Mouse (Mus musculus): Measurements from ENCODE around the gene Psmb9.
"Not testable (repeated sequence)": the region's sequence is repeated elsewhere in the genome, so short reads cannot be mapped to it uniquely, and the experiment has no call there.

Psmb9 gene

DNA sequence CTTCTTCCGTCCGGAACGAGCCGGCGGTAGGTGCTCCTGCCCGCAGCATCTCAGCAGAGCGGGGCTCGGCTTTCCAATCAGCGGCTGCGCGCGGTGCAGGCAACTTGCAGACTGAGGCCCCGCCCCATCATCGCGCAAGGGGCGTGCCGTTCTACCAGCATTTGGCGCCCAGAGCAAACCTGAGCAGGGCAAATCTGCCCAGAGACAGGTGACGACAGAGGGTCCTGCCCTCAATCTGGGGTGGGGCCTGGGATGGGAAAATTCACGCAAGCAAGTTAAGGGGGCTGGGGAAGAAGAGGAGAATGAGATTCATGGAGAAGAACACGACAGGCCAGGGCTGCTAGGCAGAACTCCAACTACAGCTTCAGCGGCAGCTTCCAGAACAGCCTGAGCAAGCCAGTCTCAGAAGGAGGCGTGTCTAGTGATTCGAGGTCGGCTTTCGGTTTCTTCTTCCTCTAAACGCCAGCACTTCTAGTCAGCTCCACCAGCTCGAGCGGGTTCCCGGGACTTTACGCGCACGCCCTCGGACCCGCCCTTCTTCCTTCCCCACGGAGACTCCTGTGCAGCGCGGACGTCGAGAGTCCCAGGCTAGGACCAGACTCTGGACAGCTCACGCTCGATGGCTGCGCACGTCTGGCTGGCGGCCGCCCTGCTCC, at the start of gene Psmb9, which contains the start of gene Tap1:
Psmb9 (minus strand) TSS at position 504 of the 656 bp plus-strand sequence.
Tap1 (plus strand) TSS at position 293 of the 656 bp plus-strand sequence.
- DNase-seq (ENCODE audit: extremely low read depth, insufficient read length, low spot score), result peak; percentile 93

DNA sequence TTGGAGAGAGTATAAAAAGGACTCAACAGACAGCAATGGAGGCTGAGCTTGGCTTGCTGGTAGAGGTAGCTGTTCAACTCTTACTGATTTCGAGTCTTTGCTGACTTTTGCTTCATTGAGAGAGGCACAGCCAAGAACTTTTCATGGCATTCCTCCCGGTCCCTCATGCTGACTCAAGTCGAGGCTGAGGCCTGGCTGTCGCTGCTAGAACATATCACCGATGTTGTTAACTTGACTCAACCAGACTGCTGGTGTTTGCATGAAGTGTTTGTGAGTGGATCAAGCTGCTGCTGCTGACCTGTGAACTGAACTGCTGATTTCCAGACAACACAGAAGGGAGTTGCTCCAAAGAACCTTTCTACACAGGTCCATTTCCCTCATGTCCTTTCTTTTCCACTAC, 49.1 kb upstream of the Psmb9 start:
- no peak for DNase-seq (ENCODE audit: extremely low read depth, insufficient read length, low spot score)

DNA sequence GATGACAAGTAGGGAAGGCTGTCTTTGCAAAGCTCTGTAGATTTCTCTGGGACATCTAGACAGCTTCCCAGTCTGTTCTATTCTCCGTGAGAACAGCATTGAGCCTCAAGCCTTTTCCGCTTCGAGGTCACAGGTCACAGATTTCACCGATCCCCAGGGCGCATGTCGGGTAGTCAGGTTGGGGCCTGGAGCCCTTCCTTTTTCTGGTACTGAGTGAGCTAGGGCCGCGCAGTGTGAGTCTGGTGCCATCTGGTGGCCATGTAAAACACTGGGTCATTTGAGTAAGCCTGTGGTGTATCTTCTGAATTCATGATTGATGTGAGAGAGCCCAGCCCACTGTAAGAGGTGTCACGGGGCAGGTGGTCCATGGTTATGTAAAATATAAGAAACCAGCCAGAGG, 47.4 kb upstream of the Psmb9 start:
- peak; percentile 53 for DNase-seq (ENCODE audit: extremely low read depth, insufficient read length, low spot score)

DNA sequence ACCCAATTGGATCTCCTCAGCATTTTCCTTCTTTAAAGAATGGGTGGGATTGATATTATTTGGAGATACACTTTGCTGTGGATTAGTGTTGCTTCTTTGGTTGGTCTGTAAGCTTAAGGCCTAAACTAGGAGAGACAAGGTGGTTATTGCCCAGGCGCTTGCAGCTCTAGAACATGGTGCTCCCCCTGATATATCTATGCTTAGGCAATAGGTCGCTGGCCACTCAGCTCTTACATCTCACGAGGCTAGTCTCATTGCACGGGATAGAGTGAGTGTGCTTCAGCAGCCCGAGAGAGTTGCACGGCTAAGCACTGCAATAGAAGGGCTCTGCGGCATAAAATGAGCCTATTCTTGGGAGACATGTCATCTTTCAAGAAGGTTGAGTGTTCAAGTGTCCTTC, 44.5 kb upstream of the Psmb9 start:
- DNase-seq (ENCODE audit: extremely low read depth, insufficient read length, low spot score), result not testable (repeated sequence)

DNA sequence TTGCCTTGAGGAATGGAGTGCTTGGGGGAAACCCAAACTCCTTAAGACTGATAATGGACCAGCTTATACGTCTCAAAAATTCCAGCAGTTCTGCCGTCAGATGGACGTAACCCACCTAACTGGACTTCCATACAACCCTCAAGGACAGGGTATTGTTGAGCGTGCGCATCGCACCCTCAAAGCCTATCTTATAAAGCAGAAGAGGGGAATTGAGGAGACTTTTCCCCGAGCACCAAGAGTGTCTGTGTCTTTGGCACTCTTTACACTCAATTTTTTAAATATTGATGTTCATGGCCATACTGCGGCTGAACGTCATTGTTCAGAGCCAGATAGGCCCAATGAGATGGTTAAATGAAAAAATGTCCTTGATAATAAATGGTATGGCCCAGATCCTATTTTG, 43.4 kb upstream of the Psmb9 start:
- DNase-seq (ENCODE audit: extremely low read depth, insufficient read length, low spot score), result not testable (repeated sequence)

DNA sequence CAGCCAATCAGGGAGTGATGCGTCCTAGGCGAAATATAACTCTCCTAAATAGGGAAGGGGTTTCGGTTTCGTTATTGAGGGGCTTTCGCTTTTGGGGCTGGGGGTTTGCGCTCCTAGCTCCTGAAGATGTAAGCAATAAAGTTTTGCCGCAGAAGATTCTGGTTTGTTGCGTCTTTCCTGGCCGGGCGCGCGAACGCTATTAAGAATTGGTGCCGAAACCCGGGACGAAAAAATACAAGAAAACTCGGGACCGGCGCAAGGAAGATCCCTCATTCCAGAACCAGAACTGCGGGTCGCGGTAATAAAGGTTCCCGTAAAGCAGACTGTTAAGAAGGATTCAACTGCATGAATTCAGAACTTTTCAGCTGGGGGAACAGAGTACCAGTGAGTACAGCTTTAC, 38.3 kb upstream of the Psmb9 start:
- not testable (repeated sequence) for DNase-seq (ENCODE audit: extremely low read depth, insufficient read length, low spot score)

DNA sequence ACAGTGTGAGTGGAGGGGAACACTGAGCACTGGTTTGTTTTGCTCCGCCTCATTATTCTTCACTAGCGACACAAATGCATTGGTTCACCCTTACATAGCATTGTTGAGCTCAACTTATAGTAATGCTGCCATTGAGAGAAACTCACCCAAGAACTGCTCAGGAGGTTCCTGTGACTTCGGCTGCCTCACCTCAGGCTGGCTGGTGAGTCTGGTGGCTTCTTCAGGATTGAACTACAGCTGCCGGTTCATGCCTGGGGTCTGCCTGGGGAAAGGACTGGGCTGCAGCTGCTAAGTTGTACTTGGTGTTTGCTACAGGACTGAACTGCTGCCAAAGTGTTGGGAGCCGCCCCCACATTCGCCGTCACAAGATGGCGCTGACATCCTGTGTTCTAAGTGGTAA, 37.9 kb upstream of the Psmb9 start:
- DNase-seq (ENCODE audit: extremely low read depth, insufficient read length, low spot score), result no peak

DNA sequence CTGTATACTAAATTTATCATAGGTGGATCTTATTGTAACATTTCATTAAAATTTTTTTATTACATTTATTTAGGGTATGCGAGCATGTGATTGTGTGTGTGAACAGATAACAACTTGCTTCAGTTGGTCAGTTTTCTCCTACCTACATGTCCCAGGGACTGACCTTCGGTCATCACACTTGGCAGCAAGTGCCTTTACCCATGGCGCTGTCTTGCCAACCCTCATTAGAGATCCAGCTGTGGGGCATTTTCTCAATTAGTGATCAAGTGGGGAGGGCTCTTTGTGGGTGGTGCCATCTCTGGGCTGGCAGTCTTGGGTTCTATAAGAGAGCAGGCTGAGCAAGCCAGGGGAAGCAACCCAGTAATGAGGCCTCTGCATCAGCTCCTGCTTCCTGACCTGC, 37.3 kb upstream of the Psmb9 start:
- no peak for DNase-seq (ENCODE audit: extremely low read depth, insufficient read length, low spot score)

DNA sequence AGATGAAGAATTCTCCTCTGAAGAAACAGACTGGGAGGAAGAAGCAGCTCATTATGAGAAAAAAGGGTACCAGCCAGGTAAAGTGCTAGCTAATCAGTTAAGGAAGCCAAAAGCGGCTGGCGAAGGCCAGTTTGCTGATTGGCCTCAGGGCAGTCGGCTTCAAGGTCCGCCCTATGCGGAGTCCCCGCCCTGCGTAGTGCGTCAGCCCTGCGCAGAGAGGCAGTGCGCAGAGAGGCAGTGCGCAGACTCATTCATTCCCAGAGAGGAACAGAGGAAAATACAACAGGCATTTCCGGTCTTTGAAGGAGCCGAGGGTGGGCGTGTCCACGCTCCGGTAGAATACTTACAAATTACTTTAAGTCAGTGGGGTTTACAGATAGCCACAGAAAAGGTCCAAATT, 32.8 kb upstream of the Psmb9 start:
- not testable (repeated sequence) for DNase-seq (ENCODE audit: extremely low read depth, insufficient read length, low spot score)

DNA sequence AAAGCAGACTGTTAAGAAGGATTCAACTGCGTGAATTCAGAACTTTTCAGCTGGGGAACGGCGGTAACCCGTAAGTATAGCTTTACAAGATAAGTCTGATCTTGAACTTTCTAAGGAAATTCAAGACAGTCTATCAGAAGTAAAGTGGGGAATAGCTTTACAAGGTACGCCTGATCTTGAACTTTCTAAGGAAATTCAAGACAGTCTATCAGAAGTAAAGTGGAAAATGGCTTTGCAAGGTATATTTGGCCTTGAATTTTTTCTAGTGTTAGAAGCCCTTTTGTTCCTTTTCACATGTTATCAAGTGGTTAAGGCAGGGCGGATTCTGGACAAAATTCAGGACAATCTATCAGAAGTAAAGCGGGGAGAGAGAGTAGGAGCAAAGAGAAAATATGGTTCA, 32.2 kb upstream of the Psmb9 start:
- DNase-seq (ENCODE audit: extremely low read depth, insufficient read length, low spot score), result not testable (repeated sequence)

DNA sequence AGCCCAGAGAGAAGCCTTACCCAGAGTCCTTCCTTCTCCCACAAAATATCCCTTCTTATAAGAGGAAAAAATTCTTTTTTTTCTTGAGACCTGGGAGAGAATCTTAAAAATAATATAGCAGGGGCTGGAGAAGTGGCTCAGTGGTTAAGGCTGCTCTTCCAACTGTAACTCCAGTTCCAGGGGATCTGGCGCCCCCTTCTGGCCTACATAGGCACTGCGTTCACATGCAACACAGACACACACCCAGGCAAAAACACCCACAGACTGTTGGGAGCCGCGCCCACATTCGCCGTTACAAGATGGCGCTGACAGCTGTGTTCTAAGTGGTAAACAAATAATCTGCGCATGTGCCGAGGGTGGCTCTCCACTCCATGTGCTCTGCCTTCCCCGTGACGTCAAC, 31.5 kb upstream of the Psmb9 start:
- DNase-seq (ENCODE audit: extremely low read depth, insufficient read length, low spot score), result not testable (repeated sequence)

DNA sequence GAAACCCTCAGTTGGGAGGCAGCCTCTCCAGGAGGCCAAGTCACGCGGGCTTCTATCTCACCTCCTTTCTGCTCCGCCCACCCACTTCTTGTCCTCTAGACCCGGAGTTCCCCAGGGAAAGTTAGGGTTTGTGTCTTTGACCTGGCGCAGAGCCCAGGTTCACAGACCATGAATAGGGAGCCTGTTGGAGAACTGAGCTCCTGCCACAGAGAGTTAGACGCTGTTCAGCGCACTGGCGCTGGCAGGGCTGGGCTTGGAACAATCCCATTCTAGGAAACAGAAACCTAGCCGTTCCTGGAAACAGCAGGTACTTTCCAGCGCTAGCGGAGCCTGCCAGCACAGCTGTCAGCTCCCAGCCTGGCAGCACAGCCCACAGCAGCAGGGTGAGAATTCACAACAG, 31.1 kb upstream of the Psmb9 start:
- peak; percentile 34 for DNase-seq (ENCODE audit: extremely low read depth, insufficient read length, low spot score)

DNA sequence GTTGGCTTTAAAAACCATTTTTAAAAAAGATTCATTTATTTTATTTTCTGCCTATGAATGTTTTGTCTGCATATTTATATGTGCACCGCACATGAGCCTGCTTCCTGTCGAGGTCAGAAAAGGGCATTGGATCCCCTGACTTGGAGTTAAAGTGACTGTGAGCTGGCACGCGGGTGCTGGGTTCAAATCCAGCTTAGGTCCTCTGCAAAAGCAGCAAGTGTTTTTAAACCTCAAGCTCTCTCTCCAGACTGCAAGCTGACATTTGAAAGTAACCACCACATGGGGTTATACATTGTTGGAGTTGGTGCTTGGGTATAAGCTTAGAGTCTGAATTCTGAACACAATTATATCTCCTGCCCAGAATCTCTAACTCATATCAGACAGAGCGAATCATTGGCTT, 30.4 kb upstream of the Psmb9 start:
- no peak for DNase-seq (ENCODE audit: extremely low read depth, insufficient read length, low spot score)

DNA sequence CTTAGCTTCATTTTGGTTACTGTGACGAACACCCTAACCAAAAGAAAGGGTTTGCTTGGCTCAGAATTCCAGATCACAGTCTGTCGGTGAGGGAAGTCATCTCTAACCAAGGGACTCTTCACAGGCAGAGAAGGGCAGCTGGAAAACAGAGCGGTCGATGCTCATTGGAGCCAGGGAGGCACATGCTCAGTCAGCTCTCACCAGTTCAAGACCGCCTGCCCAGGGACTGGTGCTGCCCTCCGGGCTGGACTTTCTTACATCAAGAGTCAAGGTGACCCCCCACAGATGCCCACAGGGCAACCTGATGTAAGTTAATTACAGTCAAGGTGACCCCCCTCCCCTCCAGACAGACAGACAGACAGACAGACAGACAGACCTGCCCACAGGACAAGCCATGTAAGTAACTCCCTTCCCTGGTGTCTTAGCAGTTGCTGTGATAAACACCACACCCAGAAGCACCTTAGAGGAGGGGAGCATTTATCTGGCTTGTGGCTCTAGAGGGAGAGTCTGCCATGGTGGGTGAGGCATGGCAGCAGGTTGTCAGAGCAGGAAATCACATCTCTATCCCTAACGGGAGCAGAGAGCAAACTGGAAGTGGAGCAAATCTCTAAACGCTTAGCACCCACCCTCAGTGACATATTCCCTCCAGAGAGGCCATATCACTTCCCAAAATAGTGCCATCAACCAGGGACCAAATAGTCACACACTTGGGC, 29.8 kb upstream of the Psmb9 start:
- no peak for DNase-seq (ENCODE audit: extremely low read depth, insufficient read length, low spot score)

DNA sequence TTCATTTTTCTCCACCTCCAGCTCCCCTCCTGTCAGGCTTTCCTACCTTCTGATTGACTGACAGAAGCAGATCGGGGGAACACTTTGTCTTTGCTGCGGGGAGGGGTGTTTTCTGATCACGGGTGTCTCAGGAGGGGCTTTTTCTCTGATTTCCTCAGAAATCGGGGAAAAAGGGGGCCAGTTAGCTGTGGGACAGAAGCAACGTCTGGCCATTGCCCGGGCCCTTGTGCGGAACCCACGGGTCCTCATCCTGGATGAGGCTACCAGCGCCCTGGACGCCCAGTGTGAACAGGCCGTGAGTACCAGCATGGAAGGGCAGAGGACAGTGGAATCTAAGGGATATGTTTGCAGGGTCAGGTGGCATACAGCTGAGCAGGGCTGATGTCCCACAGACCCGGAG, 27.6 kb upstream of the Psmb9 start:
- no peak for DNase-seq (ENCODE audit: extremely low read depth, insufficient read length, low spot score)

DNA sequence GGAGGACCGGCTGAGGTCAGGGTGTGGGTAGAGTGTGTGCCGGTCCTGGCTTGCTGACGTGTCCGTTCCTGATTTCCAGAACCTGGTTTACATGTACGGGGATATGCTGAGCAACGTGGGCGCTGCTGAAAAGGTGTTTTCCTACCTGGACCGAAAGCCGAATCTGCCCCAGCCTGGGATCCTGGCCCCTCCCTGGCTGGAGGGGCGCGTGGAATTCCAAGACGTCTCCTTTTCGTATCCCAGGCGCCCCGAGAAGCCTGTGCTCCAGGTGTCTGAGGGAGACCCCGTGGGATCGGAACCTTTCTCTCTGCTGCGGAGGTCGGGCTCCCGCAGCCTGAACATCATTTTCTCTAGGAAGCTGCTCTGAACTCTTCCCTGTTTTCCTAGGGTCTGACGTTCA, 26.4 kb upstream of the Psmb9 start:
- no peak for DNase-seq (ENCODE audit: extremely low read depth, insufficient read length, low spot score)

DNA sequence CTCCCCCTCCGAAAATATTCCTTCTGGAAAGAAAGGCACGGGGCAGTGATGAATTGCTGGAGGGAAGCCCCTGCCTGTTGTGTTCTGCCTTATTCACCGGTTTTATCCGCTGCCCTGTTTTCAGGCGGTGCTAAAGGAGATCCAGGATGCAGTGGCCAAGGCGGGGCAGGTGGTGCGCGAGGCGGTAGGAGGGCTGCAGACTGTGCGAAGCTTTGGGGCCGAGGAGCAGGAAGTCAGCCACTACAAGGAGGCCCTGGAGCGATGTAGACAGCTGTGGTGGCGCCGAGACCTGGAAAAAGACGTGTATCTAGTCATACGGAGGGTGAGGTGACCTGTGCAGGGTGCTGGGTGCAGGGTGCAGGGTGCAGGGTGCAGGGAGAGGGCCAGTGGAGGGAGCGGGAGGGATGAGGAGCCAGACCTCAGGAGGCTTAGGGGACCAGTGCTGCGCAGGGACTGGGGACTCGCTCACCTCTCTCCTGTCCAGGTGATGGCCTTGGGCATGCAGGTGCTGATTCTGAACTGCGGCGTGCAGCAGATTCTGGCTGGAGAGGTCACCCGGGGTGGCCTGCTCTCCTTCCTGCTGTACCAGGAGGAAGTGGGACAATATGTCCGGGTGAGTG, 24.3 kb upstream of the Psmb9 start:
- no peak for DNase-seq (ENCODE audit: extremely low read depth, insufficient read length, low spot score)

DNA sequence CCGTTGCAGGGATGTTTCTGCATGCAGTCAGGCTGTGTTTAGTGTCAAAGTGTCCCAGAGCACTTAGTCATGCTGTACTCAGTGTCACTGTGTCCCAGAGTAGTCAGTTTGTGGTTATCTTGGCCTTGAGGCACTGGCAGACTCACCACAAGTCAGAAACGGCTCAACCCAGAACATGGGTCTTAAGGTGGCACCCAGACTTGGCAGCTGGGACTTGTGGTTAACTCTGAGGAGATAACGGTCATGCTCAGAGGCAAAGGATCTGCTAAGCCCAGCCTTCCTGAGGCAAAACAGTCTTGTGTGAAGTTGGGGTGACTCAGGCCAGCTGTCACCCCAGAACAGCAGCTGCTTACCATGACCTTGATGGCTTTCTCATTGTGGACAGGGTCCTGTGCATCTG, 23.0 kb upstream of the Psmb9 start:
- DNase-seq (ENCODE audit: extremely low read depth, insufficient read length, low spot score), result peak; percentile 74

DNA sequence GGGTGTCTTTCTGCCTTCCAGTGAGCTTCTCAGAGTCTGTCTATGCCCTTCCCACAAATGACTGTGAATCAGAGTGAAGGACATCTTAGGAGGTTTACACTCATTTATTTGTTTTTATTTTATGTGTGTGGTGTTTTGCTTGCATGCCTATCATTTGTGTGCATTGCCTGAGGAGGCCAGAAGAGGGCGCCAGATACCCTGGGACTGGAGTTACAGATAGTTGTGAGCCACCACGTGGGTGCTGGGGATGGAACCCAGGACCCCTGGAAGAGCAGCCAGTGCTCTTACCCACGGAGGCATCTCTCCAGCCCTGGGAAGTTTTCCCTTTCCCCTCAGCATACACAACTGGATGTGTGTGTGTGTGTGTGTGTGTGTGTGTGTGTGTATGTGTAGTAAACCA, 22.1 kb upstream of the Psmb9 start:
- no peak for DNase-seq (ENCODE audit: extremely low read depth, insufficient read length, low spot score)

DNA sequence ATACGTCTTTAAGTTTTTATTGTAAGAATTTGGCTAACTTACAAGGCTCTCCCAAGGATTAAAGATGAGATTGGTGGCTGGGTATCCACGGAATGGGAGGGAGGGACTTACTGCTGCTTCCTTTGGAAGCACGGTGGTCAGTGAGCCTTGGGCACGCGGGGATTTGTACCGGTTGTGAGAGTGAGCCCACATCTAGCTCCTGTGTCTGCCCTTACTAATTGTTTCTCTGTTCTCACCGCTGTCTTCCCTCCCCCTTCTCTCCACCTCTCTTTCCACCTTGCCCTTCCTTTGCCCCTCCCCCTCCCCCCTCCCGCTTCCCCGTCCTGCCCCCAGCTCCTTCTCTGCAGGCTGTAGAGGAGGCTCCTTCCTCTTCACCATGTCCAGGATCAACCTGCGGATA, 20.9 kb upstream of the Psmb9 start:
- DNase-seq (ENCODE audit: extremely low read depth, insufficient read length, low spot score), result no peak

DNA sequence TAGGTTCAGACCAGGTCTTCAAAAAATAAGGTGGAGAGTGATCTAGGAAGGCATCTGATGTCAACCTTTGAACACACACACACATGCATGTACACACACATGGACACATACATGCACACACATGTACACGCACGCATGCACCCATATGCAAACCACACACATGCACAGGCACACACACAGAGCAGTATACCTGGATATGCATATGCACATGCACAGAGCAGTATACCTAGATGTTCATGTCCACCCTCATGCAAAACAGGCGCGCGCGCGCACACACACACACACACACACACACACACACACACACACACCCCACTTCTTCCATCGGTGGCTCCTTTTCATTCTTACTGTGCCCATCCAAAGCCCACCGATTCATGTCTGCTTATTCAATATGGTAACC, 20.3 kb upstream of the Psmb9 start:
- DNase-seq (ENCODE audit: extremely low read depth, insufficient read length, low spot score), result no peak

DNA sequence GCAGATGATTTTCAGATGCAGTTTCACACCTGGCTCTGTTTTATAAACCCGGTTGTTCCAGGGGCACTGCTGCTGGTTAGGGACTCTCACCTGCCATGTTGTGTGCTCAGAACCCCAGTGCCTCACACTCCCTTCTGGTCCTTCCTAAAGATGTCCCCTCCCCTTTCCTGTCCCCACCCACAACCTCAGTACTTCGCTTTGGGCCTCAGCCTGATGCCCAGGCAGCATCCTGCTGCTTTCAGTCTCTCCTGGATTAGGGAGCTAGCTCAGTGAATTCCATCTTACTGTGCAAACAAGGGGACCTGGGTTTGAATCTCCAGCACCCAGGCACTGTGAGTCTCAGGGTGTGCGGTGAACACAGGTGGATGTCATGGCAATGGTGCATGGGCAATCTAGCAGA, 19.9 kb upstream of the Psmb9 start:
- no peak for DNase-seq (ENCODE audit: extremely low read depth, insufficient read length, low spot score)
